Mouse (Mus musculus) neural tube, embryonic 12.5 days (tissue): ENCODE data around the gene Prps1. TPM values are rescaled to one million over a fixed set of nuclear protein-coding genes. Genes with fewer than 3 reads are reported as not detected.
"Not testable (repeated sequence)": the region's sequence is repeated elsewhere in the genome, so short reads cannot be mapped to it uniquely, and the experiment has no call there.

Experiments
- ATAC-seq: fragments of 200-750 bp; cut with Nextera tagmentation; 2 replicates; pipeline ENCODE4 v1.8.0; 2017; ENCODE audit warnings: low read depth, mild to moderate bottlenecking, moderate TSS enrichment, moderate library complexity; ENCODE audit not compliant: low FRiP score
- H3K27ac ChIP-seq: fragments of 300-500 bp; sonication (generic); 2 replicates; pipeline ENCODE4 v1.5.1; 2016
- H3K27me3 ChIP-seq: fragments of 300-500 bp; sonication (generic); replicated peaks from 2 replicates; pipeline ENCODE4 v1.6.1; 2016; ENCODE audit warnings: mild to moderate bottlenecking
- H3K36me3 ChIP-seq: fragments of 300-500 bp; sonication (generic); 2 replicates; pipeline ENCODE4 v1.6.1; 2016; ENCODE audit warnings: mild to moderate bottlenecking
- H3K4me1 ChIP-seq: fragments of 300-500 bp; sonication (generic); 2 replicates; pipeline ENCODE4 v1.6.1; 2016
- H3K4me2 ChIP-seq: fragments of 300-500 bp; sonication (generic); replicated peaks from 2 replicates; pipeline ENCODE4 v1.6.1; 2016; ENCODE audit warnings: mild to moderate bottlenecking
- H3K4me3 ChIP-seq: fragments of 300-500 bp; sonication (generic); 2 replicates; pipeline ENCODE4 v1.5.1; 2016
- H3K9ac ChIP-seq: fragments of 300-500 bp; sonication (generic); 2 replicates; pipeline ENCODE4 v1.6.1; 2016; ENCODE audit warnings: mild to moderate bottlenecking
- H3K9me3 ChIP-seq: fragments of 300-500 bp; sonication (generic); 2 replicates; pipeline ENCODE4 v1.6.1; 2016; ENCODE audit warnings: mild to moderate bottlenecking
- WGBS: fragments of 180-500 bp; shearing (Covaris S2); methylation state at CpG from one replicate; pipeline ENCODE4 v1.1.7; 2016; 5-methylcytosine and 5-hydroxymethylcytosine counted together
- polyA plus RNA-seq: library from polyadenylated mRNA; unstranded; fragments of >200 nt; fragmentation: Nextera tagmentation; extraction: Ambion mirVana; gene quantifications from 2 replicates; pipeline ENCODE4 v1.2.1, GENCODE M21; 2016

Gene Prps1
- polyA plus RNA-seq, 1 experiment from 2014 or later, result 69.5 TPM

- Histone ChIP-seq H3K9me3 (no peaks in the 10 kb centered on the region), H3K27ac (no peak overlapping the region), H3K36me3 (no peaks in the 10 kb centered on the region), H3K4me2 (peak overlapping the region; percentile 60), H3K4me3 (peak overlapping the region; percentile 53), H3K27me3 (no peaks in the 10 kb centered on the region; the same call in 1 of the 2 replicates), H3K4me1 (no peaks in the 10 kb centered on the region), H3K9ac (no peak overlapping the region)
- 16% methylated on average over 12 of the region's 12 CpGs for WGBS
- 0 out of 2 replicates have a peak, but pooled peaks have one; percentile 18 for ATAC-seq
These were observed 1.1 kb downstream of the Prps1 start for GRCm38 (mm10) chrX:140457502-140457901.

GRCm38 (mm10) chrX:140478231-140478630 is 21.8 kb downstream of the Prps1 start:
- H3K27me3 ChIP-seq, result no peaks in the 10 kb centered on the region
- no peaks in the 10 kb centered on the region for H3K9me3 ChIP-seq
- WGBS, result 87% methylated on average over 6 of the region's 6 CpGs
- no peak overlapping the region for H3K9ac ChIP-seq
- no peak overlapping the region for H3K27ac ChIP-seq
- H3K36me3 ChIP-seq, result peaks cover 3% of the 10 kb centered on the region; the same call in 1 of the 2 replicates
- no peaks in the 10 kb centered on the region for H3K4me1 ChIP-seq
- H3K4me2 ChIP-seq, result no peak overlapping the region
- ATAC-seq, result no peak
- H3K4me3 ChIP-seq, result no peak overlapping the region

GRCm38 (mm10) chrX:140479171-140479570 is 22.8 kb downstream of the Prps1 start:
- H3K4me3 ChIP-seq, result no peak overlapping the region
- peaks cover 3% of the 10 kb centered on the region; the same call in 1 of the 2 replicates for H3K36me3 ChIP-seq
- no peak overlapping the region for H3K4me2 ChIP-seq
- ATAC-seq, result no peak
- H3K9ac ChIP-seq, result no peak overlapping the region
- H3K4me1 ChIP-seq, result no peaks in the 10 kb centered on the region
- no peaks in the 10 kb centered on the region for H3K9me3 ChIP-seq
- H3K27me3 ChIP-seq, result no peaks in the 10 kb centered on the region
- no peak overlapping the region for H3K27ac ChIP-seq
- WGBS, result 51% methylated on average over 4 of the region's 5 CpGs

- 88% methylated on average over 1 of the region's 1 CpGs for WGBS
- ATAC-seq, result no peak
These were observed 32.8 kb downstream of the Prps1 start for GRCm38 (mm10) chrX:140489174-140489573.

DNA sequence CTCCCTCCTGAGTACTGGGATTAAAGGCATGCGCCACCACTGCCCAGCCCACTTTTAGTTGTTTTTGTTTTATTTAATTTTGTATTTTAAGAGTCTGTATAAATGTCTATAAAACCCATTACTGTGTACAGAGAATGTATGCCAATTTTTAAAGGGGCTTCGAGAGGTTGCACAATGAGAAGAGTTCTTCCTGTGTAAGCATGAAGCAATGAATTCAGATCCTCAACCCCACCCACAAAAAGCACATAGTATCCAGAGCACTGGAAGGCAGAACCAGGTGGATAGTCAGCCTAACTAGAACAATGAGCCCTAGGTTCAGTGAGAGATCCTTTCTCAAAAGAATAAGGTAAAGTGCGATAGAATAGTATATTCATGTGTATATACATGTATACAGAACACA is 33.8 kb downstream of the Prps1 start:
- H3K4me2 ChIP-seq, result no peak overlapping the region
- WGBS, result 91% methylated on average over 3 of the region's 3 CpGs
- H3K36me3 ChIP-seq, result no peaks in the 10 kb centered on the region
- no peaks in the 10 kb centered on the region for H3K9me3 ChIP-seq
- H3K27ac ChIP-seq, result no peak overlapping the region
- H3K27me3 ChIP-seq, result 0 out of 2 replicates have a peak, but pooled peaks cover 4% of the 10 kb centered on the region
- H3K9ac ChIP-seq, result no peak overlapping the region
- no peak overlapping the region for H3K4me3 ChIP-seq
- ATAC-seq, result no peak
- H3K4me1 ChIP-seq, result no peaks in the 10 kb centered on the region

More at GRCm38 (mm10) chrX:140489174-140489573, 32.8 kb downstream of the Prps1 start:
- H3K27ac ChIP-seq, result no peak overlapping the region
- no peak overlapping the region for H3K4me2 ChIP-seq
- H3K36me3 ChIP-seq, result no peaks in the 10 kb centered on the region
- H3K9me3 ChIP-seq, result no peaks in the 10 kb centered on the region
- no peaks in the 10 kb centered on the region for H3K4me1 ChIP-seq
- 0 out of 2 replicates have a peak, but pooled peaks cover 4% of the 10 kb centered on the region for H3K27me3 ChIP-seq
- no peak overlapping the region for H3K4me3 ChIP-seq
- H3K9ac ChIP-seq, result no peak overlapping the region

DNA sequence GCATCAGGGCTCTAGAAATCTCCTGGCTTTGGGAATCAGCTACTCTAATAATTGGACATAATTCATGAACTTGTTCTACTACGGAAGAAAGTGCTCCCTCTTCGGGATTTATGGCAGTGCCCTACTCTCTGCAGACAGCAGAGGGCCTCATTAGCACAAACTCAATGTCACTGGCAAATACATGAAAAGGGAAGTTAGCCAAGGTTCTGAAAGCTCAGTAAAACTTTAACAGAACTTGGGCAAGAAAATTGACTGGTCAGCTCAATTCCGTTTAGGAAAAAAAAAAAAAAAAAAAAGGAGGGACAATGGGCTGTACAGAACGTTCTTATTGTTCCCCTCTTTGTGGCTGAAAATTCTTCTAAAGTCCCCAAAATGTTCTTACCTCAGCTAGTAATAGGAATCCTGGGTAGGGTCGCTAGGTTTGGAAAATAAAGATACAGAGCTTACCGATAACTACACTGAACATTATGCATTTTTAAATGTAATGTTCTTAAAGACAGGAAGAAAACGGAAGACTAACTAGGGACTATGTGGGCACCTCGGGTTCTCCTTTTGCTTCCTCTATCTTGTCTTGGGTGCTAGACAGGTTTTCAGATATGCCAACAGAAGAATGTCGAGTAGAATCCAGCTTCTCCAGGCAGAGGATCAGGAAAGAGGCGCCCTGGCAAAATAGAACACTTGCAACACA is 35.6 kb downstream of the Prps1 start:
- H3K27me3 ChIP-seq, result 0 out of 2 replicates have a peak, but pooled peaks cover 4% of the 10 kb centered on the region
- WGBS, result 57% methylated on average over 10 of the region's 10 CpGs

GRCm38 (mm10) chrX:140493527-140494029 is 37.2 kb downstream of the Prps1 start:
- ATAC-seq, result no peak
- H3K27me3 ChIP-seq, result 0 out of 2 replicates have a peak, but pooled peaks cover 4% of the 10 kb centered on the region

More for the DNA sequence above, 35.6 kb downstream of the Prps1 start:
- no peak overlapping the region for H3K4me2 ChIP-seq
- no peaks in the 10 kb centered on the region for H3K9me3 ChIP-seq
- no peaks in the 10 kb centered on the region for H3K4me1 ChIP-seq
- no peak overlapping the region for H3K4me3 ChIP-seq
- H3K27ac ChIP-seq, result no peak overlapping the region
- no peak for ATAC-seq
- no peak overlapping the region for H3K9ac ChIP-seq
- H3K36me3 ChIP-seq, result no peaks in the 10 kb centered on the region

GRCm38 (mm10) chrX:140494170-140494569 is 37.8 kb downstream of the Prps1 start:
- no peak overlapping the region for H3K9ac ChIP-seq
- ATAC-seq, result no peak

More at GRCm38 (mm10) chrX:140493527-140494029, 37.2 kb downstream of the Prps1 start:
- H3K4me3 ChIP-seq, result no peak overlapping the region
- H3K9ac ChIP-seq, result no peak overlapping the region
- no peaks in the 10 kb centered on the region for H3K36me3 ChIP-seq
- 66% methylated on average over 7 of the region's 7 CpGs for WGBS
- H3K4me1 ChIP-seq, result no peaks in the 10 kb centered on the region
- H3K4me2 ChIP-seq, result no peak overlapping the region
- no peaks in the 10 kb centered on the region for H3K9me3 ChIP-seq
- no peak overlapping the region for H3K27ac ChIP-seq

GRCm38 (mm10) chrX:140498431-140498830 is 42.0 kb downstream of the Prps1 start:
- H3K9ac ChIP-seq, H3K9me3 ChIP-seq, H3K4me3 ChIP-seq, H3K4me1 ChIP-seq, ATAC-seq, H3K36me3 ChIP-seq, H3K27ac ChIP-seq, H3K27me3 ChIP-seq, H3K4me2 ChIP-seq: not testable (repeated sequence)
- WGBS, result 77% methylated on average over 4 of the region's 4 CpGs

More at GRCm38 (mm10) chrX:140494170-140494569, 37.8 kb downstream of the Prps1 start:
- Histone ChIP-seq H3K4me3 (no peak overlapping the region), H3K9me3 (no peaks in the 10 kb centered on the region), H3K36me3 (no peaks in the 10 kb centered on the region), H3K4me1 (no peaks in the 10 kb centered on the region), H3K4me2 (no peak overlapping the region), H3K27me3 (0 out of 2 replicates have a peak, but pooled peaks cover 4% of the 10 kb centered on the region), H3K27ac (no peak overlapping the region)
- 87% methylated on average over 6 of the region's 6 CpGs for WGBS

DNA sequence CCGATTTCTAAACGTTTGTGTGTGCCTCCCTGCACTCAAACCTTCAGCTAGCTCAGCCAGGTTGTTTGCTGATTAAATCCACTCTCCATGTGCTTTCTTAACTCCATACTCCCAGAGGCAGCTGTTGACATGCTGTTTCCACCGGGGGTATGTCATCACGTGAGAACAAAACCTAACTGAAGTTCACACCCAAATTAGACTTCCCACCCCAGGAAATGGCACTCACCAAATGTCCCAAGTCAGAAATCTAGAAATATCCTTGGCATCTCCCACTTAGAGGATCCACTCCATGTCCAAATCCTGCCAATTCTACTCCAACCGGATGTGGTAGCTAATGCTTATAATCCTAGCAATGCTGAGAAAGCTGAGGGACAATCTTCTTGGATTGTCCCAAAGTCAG is 43.9 kb downstream of the Prps1 start:
- H3K36me3 ChIP-seq, result no peaks in the 10 kb centered on the region
- H3K4me2 ChIP-seq, result no peak overlapping the region
- H3K9me3 ChIP-seq, result no peaks in the 10 kb centered on the region
- no peaks in the 10 kb centered on the region; the same call in 1 of the 2 replicates for H3K27me3 ChIP-seq
- H3K9ac ChIP-seq, result no peak overlapping the region
- no peak for ATAC-seq
- H3K4me3 ChIP-seq, result no peak overlapping the region
- no peak overlapping the region for H3K27ac ChIP-seq
- WGBS, result 81% methylated on average over 5 of the region's 5 CpGs
- no peaks in the 10 kb centered on the region for H3K4me1 ChIP-seq

DNA sequence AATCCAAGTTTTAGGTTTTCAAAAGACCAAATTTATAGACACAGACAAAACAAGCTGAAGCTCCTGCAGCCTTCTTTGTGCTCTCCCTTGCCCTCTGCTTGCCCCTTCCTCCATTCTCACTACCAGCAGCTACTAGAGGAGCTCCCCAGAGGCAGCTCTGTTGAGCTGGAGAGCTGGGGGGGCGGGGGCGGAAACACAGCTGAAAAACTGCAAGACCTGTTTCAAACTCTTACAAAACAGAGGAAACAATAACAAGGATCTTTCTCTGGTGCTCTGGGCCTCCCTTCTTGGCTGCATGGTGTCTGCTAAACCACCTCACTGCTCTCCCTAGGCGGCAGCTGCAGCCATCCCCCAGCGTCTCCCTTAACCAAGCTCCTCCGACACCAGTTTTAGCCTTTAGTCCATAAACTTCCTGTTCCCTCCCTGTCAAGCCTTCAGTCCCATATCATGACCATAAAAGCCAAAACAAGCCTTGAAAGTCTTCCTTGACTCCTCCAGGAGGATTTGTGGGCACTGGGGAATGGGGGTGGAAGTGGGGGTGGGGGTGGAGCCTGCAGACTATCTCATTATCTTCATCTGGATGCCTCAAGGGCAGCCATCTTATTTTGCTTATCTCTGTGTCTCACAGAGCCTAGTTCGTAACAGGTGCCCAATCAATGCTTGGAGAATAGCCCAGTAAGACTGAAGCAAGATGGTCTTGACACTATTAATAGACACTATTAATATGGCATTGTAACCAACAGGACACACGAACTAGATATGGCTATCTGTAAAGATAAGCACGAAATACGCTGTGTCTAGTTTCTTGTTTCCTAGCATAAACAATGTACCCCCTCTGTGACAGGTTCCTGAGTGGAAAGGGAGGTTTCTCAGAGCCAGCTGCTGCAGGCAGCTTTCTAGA is 45.2 kb downstream of the Prps1 start:
- H3K9ac ChIP-seq, result no peak overlapping the region
- no peak overlapping the region for H3K4me2 ChIP-seq
- no peaks in the 10 kb centered on the region; the same call in 1 of the 2 replicates for H3K27me3 ChIP-seq
- H3K36me3 ChIP-seq, result no peaks in the 10 kb centered on the region
- H3K9me3 ChIP-seq, result no peaks in the 10 kb centered on the region
- ATAC-seq, result no peak
- WGBS, result 75% methylated on average over 9 of the region's 9 CpGs
- H3K4me3 ChIP-seq, result no peak overlapping the region
- H3K27ac ChIP-seq, result no peak overlapping the region
- H3K4me1 ChIP-seq, result no peaks in the 10 kb centered on the region

DNA sequence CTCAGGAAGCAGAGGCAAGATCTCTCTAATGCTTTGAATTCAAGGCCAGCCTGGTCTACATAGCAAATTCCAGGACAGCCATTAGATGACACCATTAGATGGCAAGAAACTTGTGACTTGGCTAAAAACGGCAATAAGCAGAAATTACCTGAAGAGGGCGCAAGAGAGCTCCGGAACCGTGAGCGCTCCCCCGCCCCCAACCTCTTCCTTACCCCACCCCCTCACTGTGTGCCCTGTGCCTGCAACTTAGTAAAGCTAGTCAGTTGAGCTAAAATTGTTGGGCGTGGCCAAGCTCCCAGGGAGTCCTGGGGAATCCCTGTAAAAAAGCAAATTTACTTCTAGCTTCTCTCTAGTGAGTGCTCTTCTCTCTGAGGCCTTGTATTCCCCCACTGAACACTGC is 47.5 kb downstream of the Prps1 start:
- Histone ChIP-seq H3K4me2 (no peak overlapping the region), H3K9me3 (no peaks in the 10 kb centered on the region), H3K4me1 (no peaks in the 10 kb centered on the region), H3K4me3 (no peak overlapping the region), H3K27me3 (no peaks in the 10 kb centered on the region; the same call in 1 of the 2 replicates), H3K36me3 (no peaks in the 10 kb centered on the region), H3K9ac (no peak overlapping the region), H3K27ac (no peak overlapping the region)
- WGBS, result 23% methylated on average over 7 of the region's 7 CpGs
- ATAC-seq, result no peak
